Mouse (Mus musculus): ENCODE measurements around the gene Msh3.

DNA sequence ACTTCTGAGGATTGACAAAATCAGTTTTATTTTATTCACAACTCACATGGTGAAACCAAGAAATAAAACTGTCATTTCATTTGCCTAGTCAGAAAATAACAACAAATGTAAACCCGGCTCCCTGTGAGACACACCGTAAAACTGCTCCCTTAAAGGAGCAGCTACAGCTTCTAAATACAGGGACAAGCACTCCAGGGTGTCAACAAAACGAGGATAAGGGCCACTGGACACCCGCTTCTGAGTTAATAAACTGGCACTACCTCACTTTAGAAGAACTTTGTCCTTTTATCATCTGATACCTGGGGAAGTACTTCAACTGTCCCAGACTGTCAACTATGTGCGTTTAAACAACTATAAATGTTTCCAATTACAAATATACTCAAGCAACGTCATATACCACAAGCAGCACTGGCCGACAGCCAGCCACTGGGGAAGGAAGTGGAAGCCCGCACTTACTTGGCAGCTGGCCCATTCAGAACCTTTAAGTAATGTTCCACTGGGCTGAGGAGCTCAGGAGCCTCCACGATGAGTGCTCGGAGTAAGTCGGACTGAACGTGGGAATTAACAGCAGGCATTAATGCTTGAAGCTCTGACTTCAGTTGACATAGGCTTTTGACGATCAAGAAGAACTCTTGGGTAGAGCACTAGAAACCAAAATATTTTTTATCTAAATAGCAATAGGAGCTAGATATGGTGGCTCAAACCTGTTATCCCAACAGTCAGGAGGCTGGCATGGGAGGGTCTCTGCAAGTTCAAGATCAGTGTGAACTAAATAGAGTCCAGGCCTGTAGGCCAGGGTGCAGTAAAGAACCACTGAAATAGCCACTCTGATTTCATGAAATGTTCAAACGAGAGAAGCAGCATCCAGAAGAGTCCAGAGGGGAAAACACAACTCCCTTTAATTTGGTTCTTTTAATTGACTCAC lies 80.3 kb downstream of the Msh3 start:
- TF ChIP-seq CTCF (IDR thresholded peaks at IDR 0.05; ENCODE audit: insufficient read depth, low read depth, low read length) (no peak), POLR2A (IDR thresholded peaks at IDR 0.05; ENCODE audit: insufficient read depth, low read depth, low read length) (no peak)
